Mouse (Mus musculus): ENCODE results near the gene Cd1d1. TPM values are rescaled to one million over a fixed set of nuclear protein-coding genes. Genes with fewer than 3 reads are reported as not detected.

Gene Cd1d1
- 28.6 and 44.4 TPM in 2 replicates for polyA plus RNA-seq (2012; rRNA removed)

GRCm38 (mm10) chr3:86999415-86999740 is at the start of gene Cd1d1:
Cd1d1 (minus strand) TSS chr3:86999441.

Other genes starting within 250 kb of the Cd1d1 start
- 9.3 and 9.4 TPM in 2 replicates for gene Dclk2, start 78.6 kb downstream of the Cd1d1 start, polyA plus RNA-seq (2012; rRNA removed)
- gene Kirrel, start 175.3 kb upstream of the Cd1d1 start, polyA plus RNA-seq (2012; rRNA removed), result 16.3 and 18.6 TPM in 2 replicates

All from ovary, adult 2 months (tissue).